Mouse (Mus musculus) embryonic fibroblast, embryonic 13.5 days (primary cell): Measurements from ENCODE around the gene Zfp940. TPM values are rescaled to one million over a fixed set of nuclear protein-coding genes. Genes with fewer than 3 reads are reported as not detected.
"Not testable (repeated sequence)": the region's sequence is repeated elsewhere in the genome, so short reads cannot be mapped to it uniquely, and the experiment has no call there.

Experiments used
- H3K27ac ChIP-seq: 2 replicates; pipeline ENCODE4 v1.5.1; 2012; ENCODE audit warnings: low read length, control low read depth, inconsistent platforms; ENCODE audit not compliant: insufficient read depth
- H3K4me1 ChIP-seq: 2 replicates; pipeline ENCODE4 v1.6.1; 2011; ENCODE audit warnings: low read length; ENCODE audit not compliant: control insufficient read depth, insufficient read depth
- H3K4me3 ChIP-seq: 2 replicates; pipeline ENCODE4 v1.5.1; 2011; ENCODE audit warnings: mild to moderate bottlenecking, control low read depth, low read length; ENCODE audit not compliant: insufficient read depth
- CTCF ChIP-seq: IDR thresholded peaks from 2 replicates; pipeline ENCODE4 v1.5.1; 2011; ENCODE audit warnings: mild to moderate bottlenecking, control low read depth, low read length, moderate library complexity, borderline replicate concordance; ENCODE audit not compliant: insufficient read depth
- POLR2A ChIP-seq: IDR thresholded peaks from 2 replicates; pipeline ENCODE4 v1.6.1; 2011; ENCODE audit warnings: low read depth, mild to moderate bottlenecking, control low read depth, low read length, moderate library complexity
- polyA plus RNA-seq: library from polyadenylated mRNA; stranded (reverse); fragments of >200 nt; gene quantifications from 2 replicates; pipeline ENCODE4 v1.2.4, GENCODE M21; 2011; ENCODE audit warnings: low read depth; ENCODE audit not compliant: missing spikeins, insufficient read length

Gene Zfp940
- polyA plus RNA-seq, result 3.9 and 5.2 TPM in 2 replicates

- no peak within 1 kb of the TSS for H3K27ac ChIP-seq
- TF ChIP-seq POLR2A (peak; percentile 69), CTCF (no peak)
- peak within 1 kb of the TSS; percentile 61 for H3K4me3 ChIP-seq
- H3K4me1 ChIP-seq, result no peaks in the 10 kb centered on the region
Measured at GRCm38 (mm10) chr7:29853219-29853842, at the start of gene Zfp940. Gene Zfp940 (minus strand): TSS chr7:29853669.

- TF ChIP-seq CTCF (no peak), POLR2A (no peak)
- no peak overlapping the region for H3K4me3 ChIP-seq
- no peak overlapping the region for H3K27ac ChIP-seq
- H3K4me1 ChIP-seq, result no peaks in the 10 kb centered on the region
Measured at GRCm38 (mm10) chr7:29898351-29898750, 44.9 kb upstream of the Zfp940 start.

GRCm38 (mm10) chr7:29892756-29893155, 39.3 kb upstream of the Zfp940 start:
- TF ChIP-seq POLR2A (no peak), CTCF (no peak)
- no peak overlapping the region for H3K27ac ChIP-seq
- H3K4me1 ChIP-seq, result no peaks in the 10 kb centered on the region

DNA sequence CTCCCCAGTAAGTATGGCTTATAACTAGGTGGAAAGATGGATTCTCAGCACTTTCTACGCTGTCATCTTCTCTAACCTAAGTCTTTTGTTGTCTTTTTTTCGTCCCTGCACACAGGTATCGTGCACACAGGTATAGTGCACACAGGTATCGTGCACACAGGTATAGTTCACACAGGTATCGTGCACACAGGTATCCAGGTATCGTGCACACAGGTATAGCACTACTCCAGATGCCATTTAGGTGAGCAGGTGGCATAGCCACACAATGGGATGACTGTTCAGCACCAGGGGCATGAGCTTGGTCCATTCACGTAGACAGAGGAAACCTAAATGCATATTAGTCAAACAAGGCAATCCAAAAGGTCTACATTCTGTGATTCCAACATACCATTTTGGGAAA, 37.0 kb upstream of the Zfp940 start:
- Histone ChIP-seq H3K4me3 (no peak overlapping the region), H3K27ac (no peak overlapping the region), H3K4me1 (no peaks in the 10 kb centered on the region)
- TF ChIP-seq CTCF, result no peak
- no peak for TF ChIP-seq POLR2A

More at GRCm38 (mm10) chr7:29892756-29893155, 39.3 kb upstream of the Zfp940 start:
- no peak overlapping the region for H3K4me3 ChIP-seq

- H3K27ac ChIP-seq, result no peak overlapping the region
- H3K4me1 ChIP-seq, result no peaks in the 10 kb centered on the region
- no peak overlapping the region for H3K4me3 ChIP-seq
- no peak for TF ChIP-seq POLR2A
- TF ChIP-seq CTCF, result no peak
Measured at GRCm38 (mm10) chr7:29880916-29881315, 27.4 kb upstream of the Zfp940 start.

DNA sequence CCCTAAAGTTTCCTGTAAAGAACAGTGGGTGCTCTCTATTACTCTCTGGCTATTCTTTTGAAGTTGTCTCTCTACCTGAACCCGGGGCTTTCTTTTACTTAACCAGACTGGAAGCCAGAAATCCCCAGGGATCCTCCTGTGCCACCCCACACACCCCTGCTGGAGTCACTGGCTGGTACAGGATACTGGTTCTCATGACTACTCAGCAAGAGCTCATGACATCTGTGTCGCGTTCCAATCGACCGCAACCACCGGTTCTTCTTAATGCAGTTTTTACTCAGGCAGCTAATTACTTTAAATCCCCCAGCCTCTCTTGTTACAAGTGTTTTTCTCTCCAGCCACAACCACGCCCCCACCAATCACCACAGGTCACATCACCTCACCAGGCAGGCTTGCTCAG, 26.6 kb upstream of the Zfp940 start:
- no peak for TF ChIP-seq CTCF
- no peak for TF ChIP-seq POLR2A
- H3K4me3 ChIP-seq, result no peak overlapping the region
- no peaks in the 10 kb centered on the region for H3K4me1 ChIP-seq
- no peak overlapping the region for H3K27ac ChIP-seq

DNA sequence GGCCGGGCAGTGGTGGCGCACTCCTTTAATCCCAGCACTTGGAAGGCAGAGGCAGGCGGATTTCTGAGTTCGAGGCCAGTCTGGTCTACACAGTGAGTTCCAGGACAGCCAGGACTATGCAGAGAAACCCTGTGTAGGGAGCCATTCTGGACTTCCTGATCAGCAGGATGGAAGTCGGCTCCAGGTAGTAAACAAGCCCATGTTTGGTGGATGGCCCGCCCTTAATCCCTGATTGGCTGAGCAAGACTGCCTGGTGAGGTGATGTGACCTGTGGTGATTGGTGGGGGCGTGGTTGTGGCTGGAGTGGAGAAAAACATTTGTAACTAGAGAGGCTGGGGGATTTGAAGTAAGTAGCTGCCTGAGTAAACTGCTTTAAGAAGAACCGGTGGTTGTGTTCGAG, 24.1 kb upstream of the Zfp940 start:
- not testable (repeated sequence) for H3K4me1 ChIP-seq, H3K4me3 ChIP-seq, H3K27ac ChIP-seq

- TF ChIP-seq POLR2A, result no peak
- TF ChIP-seq CTCF, result no peak
- no peak overlapping the region for H3K27ac ChIP-seq
- H3K4me1 ChIP-seq, result no peaks in the 10 kb centered on the region
- H3K4me3 ChIP-seq, result no peak overlapping the region
Measured at GRCm38 (mm10) chr7:29874256-29874655, 20.8 kb upstream of the Zfp940 start.

DNA sequence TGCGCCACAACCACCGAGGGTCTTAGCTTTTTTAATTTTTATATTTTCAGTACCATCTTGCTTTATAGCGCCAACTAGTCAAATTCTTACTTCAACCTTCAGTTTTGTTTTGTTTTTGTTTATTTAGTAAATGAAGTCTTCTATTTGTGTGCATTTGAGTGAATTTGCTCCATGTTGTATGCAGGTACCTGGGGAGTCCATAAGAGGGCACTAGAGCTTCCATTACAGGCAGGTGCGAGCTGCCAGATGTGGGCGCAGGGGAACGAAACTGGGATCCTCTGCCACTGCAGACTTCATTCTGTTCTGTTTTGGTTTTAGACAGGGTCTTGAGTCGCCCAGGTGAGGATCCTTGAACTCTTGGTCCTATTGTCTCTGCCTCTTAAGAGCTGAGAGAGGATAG, 8.2 kb upstream of the Zfp940 start:
- H3K27ac ChIP-seq, result no peak overlapping the region
- no peak for TF ChIP-seq POLR2A
- TF ChIP-seq CTCF, result no peak
- H3K4me1 ChIP-seq, result no peaks in the 10 kb centered on the region; the same call in 1 of the 2 replicates
- H3K4me3 ChIP-seq, result no peak overlapping the region

DNA sequence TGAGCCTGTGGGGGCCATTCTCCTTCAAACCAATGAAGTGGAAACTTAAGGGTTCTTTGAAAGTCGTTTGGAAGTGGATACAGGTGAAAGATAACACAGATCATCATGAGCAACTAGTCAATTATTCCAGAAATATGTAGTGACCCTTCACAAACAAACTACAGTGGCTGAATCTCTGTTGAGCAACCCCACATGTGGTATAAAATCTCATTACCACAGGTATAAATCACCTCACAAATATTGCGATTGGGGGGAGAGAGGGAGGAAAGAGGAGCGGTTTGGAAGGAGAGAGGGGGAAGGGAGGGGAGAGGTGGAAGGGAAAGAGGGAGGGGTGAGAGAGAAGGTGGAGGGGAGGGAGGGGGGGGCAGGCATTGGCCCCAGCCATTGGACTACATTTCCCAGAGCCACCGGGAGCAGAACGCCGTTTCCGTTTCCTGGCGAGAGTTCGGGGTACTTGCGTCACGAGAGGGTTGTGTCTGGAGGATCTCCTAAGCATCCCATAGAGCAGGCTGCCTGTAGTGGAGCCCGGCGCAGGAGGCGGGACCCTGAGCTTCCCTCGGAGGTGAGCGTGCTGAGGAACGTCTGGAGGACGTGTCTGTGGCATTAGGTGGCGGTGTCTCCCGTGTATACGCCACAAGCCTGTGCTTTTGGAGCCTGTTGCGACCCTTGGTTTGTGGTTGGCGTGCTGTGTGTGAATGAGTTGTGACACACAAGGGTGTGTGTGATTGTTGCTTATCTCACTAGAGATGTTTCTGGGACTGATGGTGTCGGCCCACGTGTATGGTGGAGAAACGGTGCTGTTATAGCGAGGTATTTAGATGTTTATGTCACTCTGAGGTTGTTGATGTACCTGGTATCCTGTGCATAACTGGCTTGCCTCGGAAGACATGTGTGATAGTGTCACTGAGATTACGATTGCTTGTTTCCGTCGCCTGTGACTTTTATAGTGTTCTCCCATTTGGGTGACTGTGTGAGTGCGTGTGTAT, 6.4 kb upstream of the Zfp940 start, which contains the start of gene Zfp420:
Gene Zfp420 (plus strand): TSS at position 448 of the 986 bp plus-strand sequence.
- Histone ChIP-seq H3K4me3 (peak within 1 kb of the TSS; percentile 47), H3K4me1 (no peaks in the 10 kb centered on the region; the same call in 1 of the 2 replicates), H3K27ac (no peak within 1 kb of the TSS)
- TF ChIP-seq CTCF (peak; percentile 8; the same call in 1 of the 2 replicates), POLR2A (peak; percentile 89)

DNA sequence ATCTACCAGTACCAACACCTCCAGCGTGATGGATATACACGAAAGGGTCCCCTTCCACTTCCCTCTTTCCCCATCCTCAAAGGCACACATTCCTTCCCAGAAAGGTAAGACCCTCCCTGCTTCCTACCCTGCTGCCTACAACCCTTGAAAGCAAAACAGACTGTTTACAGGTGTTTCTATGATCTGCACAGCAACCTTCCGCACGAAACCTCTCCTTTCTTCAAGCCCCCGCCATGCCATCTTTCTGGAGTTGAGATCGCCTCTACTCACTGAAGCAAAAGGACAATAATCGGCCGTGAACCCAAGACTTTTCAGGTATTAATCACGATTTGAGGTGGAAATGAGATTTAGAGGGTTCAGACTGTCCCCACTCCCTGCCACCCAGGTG, 644 bp downstream of the Zfp940 start:
- Histone ChIP-seq H3K4me1 (no peaks in the 10 kb centered on the region), H3K4me3 (peak overlapping the region; percentile 61), H3K27ac (no peak overlapping the region)
- TF ChIP-seq POLR2A, result no peak
- TF ChIP-seq CTCF, result no peak
